Mouse (Mus musculus) E14TG2a.4 (cell line): ENCODE results near the gene Slc35e4.
A peak's percentile ranks its signal among the peaks of the same experiment; 100 is the strongest.
"Not testable (repeated sequence)": the region's sequence is repeated elsewhere in the genome, so short reads cannot be mapped to it uniquely, and the experiment has no call there.

Source experiments
- H3K27me3 ChIP-seq: 2 replicates; pipeline ENCODE4 v1.6.1; 2014; ENCODE audit warnings: low read length, control low read depth; ENCODE audit not compliant: insufficient read depth
- H3K36me3 ChIP-seq: 2 replicates; pipeline ENCODE4 v1.6.1; 2014; ENCODE audit warnings: low read length, control low read depth; ENCODE audit not compliant: insufficient read depth
- H3K4me1 ChIP-seq: replicated peaks from 2 replicates; pipeline ENCODE4 v1.6.1; 2014; ENCODE audit warnings: low read depth, low read length, control low read depth
- H3K4me3 ChIP-seq: replicated peaks from 2 replicates; pipeline ENCODE4 v1.5.1; 2014; ENCODE audit warnings: mild to moderate bottlenecking, low read length
- H3K9me3 ChIP-seq: 2 replicates; pipeline ENCODE4 v1.6.1; 2014; ENCODE audit warnings: low read length, control low read depth
- CTCF ChIP-seq: conservative IDR thresholded peaks from 2 replicates; pipeline ENCODE4 v1.5.1; 2014; ENCODE audit warnings: low read length
- NANOG ChIP-seq: IDR thresholded peaks from 2 replicates; pipeline ENCODE4 v1.6.1; 2014; ENCODE audit warnings: borderline replicate concordance, low read length, mixed read lengths
- POU5F1 ChIP-seq: IDR thresholded peaks from 2 replicates; pipeline ENCODE4 v1.6.1; 2014; ENCODE audit warnings: low read length, borderline replicate concordance

Gene Slc35e4

DNA sequence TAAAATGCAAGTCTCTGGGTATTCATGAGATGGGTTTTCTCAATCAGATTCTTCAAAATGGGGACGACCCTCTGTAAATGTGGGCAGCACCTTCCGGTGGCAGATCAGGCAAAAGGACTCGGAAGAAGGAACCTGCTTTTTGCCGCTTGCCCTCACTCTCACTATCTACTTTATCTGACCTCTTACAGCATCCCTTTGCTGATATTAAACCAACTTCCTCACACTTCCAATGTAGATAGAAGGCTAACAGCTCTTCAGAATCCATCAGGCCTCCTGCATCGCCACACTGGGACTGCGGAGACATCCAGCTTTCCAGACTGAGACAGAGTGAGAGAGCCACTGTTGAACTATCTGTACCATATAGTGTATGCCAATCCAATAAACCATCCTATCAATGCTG is 8.3 kb upstream of the Slc35e4 start:
- peaks cover 49% of the 10 kb centered on the region for H3K36me3 ChIP-seq
- no peaks in the 10 kb centered on the region for H3K9me3 ChIP-seq
- TF ChIP-seq NANOG, result no peak
- TF ChIP-seq CTCF, result no peak
- no peak for TF ChIP-seq POU5F1
- peaks cover 14% of the 10 kb centered on the region; the same call in 1 of the 2 replicates for H3K4me1 ChIP-seq
- no peaks in the 10 kb centered on the region for H3K27me3 ChIP-seq
- no peak overlapping the region for H3K4me3 ChIP-seq

DNA sequence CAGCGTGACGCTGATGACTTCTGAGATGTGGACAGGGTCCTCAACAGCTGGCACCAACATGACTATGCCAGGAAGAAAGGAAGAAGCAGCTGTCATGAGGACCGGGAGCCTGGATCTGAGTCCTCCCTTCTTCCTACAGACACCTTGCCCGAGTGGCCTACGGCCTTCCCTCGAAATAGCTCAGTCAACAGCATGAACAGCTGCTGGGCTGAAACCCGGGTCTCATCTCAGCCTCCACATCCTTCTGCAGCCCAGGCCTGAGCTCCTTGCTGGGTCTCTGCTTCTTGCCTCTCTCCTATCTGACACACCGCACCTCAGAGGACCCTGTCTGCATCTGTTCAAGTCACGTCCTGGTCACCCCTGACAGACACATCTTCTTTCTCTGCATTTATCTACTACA is 7.7 kb upstream of the Slc35e4 start:
- Histone ChIP-seq H3K4me1 (peaks cover 14% of the 10 kb centered on the region; the same call in 1 of the 2 replicates), H3K4me3 (no peak overlapping the region), H3K36me3 (peaks cover 49% of the 10 kb centered on the region), H3K9me3 (no peaks in the 10 kb centered on the region), H3K27me3 (no peaks in the 10 kb centered on the region)
- TF ChIP-seq CTCF, result no peak
- no peak for TF ChIP-seq NANOG
- no peak for TF ChIP-seq POU5F1

DNA sequence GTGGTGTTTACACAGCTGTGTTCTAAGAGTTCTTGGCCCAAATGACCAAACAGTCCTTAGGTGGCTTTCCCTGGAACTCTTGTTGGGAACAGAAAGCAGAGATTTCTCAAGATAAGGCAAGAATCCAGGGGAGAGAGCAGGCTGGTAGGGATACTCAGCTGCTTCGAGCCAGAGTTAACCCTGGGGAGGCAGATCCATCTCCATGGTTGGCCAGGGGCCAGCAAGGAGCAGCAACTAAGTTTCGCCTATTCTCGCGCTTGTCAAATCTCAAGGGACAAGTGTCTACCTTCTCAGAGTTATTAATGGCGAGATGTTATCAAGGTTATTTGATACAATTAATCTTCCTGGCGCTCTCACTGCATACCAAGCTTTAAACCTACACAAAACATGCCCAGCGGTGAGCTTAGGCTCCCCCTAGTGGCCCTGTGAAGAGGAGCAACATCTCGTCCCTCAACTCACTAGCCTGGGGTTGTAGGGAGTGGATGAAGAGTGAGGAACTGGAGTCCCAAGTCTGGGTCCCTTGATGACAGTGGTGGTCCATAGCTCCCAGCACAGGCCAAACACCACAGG is 6.9 kb upstream of the Slc35e4 start:
- Histone ChIP-seq H3K4me3 (no peak overlapping the region), H3K27me3 (no peaks in the 10 kb centered on the region), H3K36me3 (peaks cover 46% of the 10 kb centered on the region), H3K9me3 (no peaks in the 10 kb centered on the region), H3K4me1 (peaks cover 14% of the 10 kb centered on the region; the same call in 1 of the 2 replicates)
- TF ChIP-seq CTCF (peak; percentile 89), NANOG (no peak)

DNA sequence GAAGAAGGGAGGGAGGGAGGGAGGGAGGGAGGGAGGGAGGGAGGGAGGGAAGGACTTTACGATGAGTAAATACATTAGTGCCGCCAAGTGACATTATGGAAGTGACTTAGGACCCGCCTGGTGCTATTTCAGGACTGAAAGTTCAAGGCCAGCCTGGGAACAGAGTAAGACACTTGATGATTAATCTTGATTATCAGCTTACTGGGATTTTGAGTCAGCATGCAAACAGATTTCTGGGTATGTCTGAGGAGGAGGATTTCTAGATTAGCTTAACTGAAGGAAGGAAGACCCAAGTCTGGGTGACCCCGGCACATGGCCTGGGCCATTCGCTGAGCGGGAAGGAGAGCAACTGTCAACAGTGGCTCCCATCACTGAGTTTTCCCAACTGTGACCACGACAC is 6.0 kb upstream of the Slc35e4 start:
- H3K4me3 ChIP-seq, result no peak overlapping the region
- peaks cover 14% of the 10 kb centered on the region; the same call in 1 of the 2 replicates for H3K4me1 ChIP-seq
- TF ChIP-seq NANOG, result no peak
- TF ChIP-seq CTCF, result no peak
- TF ChIP-seq POU5F1, result no peak
- no peaks in the 10 kb centered on the region for H3K9me3 ChIP-seq
- peaks cover 7% of the 10 kb centered on the region; the same call in 1 of the 2 replicates for H3K27me3 ChIP-seq
- peaks cover 39% of the 10 kb centered on the region for H3K36me3 ChIP-seq

DNA sequence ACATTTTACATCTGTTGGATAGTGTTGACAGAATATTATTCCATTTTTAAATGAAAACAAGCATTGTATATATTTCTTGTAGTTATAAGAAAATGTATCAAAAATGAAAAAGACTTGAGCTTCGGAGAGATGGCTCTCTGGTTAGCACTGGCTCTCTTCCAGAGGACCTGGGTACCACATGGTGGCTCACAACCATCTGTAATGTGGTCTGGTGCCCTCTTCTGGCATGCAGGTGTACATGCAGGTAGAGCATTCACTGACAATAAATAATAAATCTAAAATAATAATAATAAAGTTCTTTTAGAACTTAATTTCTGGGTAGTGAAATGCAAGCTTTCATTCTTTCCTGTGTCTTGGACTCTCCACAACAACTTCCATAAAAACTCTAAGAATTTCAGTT is 4.3 kb upstream of the Slc35e4 start:
- Histone ChIP-seq H3K27me3 (peaks cover 13% of the 10 kb centered on the region), H3K9me3 (no peaks in the 10 kb centered on the region), H3K4me3 (no peak overlapping the region), H3K36me3 (peaks cover 24% of the 10 kb centered on the region), H3K4me1 (peaks cover 23% of the 10 kb centered on the region)
- TF ChIP-seq NANOG, result no peak
- TF ChIP-seq CTCF, result peak; percentile 80
- no peak for TF ChIP-seq POU5F1

DNA sequence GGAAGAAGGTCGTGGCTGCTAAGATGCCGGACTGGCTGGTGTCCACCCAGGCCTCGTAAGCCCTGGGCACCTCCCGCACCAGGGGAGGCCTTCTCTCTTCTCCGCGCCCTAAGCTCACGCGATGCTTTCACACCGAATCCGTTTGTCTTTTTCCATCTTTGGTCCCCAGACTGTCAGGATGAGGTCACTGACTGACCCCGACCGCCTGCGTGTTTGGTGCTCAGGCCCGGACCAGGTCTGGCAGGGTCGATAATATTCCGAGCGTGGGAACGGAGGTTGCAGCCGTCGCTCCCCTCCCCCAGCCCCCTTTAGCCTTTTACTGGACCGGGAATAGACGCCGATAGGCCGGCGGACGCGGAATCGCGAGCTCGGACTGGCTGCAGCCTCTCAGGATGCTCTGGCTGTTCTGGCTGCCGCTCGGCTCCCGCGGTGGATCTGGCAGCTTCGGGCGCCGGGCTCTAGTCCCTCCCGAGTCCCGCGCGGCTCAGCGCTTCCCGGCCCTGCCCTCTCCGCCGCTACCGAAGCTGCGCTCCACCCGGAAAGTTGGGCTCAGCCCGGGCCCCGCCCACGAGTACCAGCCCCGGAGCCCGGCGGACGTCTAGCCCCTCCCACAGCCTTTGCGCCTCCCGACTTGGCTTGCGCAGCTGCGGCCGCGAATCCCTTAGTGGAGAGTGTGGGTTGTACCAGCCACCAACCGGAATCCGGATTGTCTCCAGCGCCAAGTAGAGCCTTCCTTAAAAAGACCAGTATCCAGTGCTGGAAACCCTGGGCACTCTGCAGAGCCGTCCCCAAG is 952 bp downstream of the Slc35e4 start:
- H3K4me3 ChIP-seq, result peak overlapping the region; percentile 86
- H3K9me3 ChIP-seq, result no peaks in the 10 kb centered on the region
- peaks cover 57% of the 10 kb centered on the region for H3K27me3 ChIP-seq
- peaks cover 34% of the 10 kb centered on the region for H3K4me1 ChIP-seq
- H3K36me3 ChIP-seq, result peaks cover 10% of the 10 kb centered on the region
- TF ChIP-seq CTCF (no peak), POU5F1 (no peak), NANOG (no peak)

DNA sequence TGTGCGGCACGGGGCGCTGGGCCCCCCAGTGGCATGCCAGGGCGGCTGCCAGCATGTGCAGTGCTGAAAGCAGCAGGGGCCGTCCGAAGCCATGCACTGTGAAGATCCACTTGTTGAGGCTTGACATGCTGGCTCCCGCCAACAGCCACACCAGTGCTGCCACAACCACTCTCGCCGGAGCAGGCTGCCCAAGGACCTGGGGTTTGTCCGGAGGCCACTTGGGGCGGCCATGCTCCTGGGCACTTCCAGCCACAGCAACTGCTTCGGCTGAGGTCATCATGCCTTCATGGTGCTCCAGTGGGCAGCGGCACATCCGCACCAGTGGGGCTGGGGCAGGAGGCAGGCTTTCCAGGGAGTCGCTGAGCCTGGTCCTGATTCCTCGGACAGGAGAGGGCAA is 1.6 kb downstream of the Slc35e4 start:
- Histone ChIP-seq H3K36me3 (peaks cover 10% of the 10 kb centered on the region), H3K4me3 (peak overlapping the region; percentile 86), H3K27me3 (peaks cover 57% of the 10 kb centered on the region), H3K9me3 (no peaks in the 10 kb centered on the region), H3K4me1 (peaks cover 34% of the 10 kb centered on the region)
- TF ChIP-seq POU5F1 (no peak), CTCF (no peak), NANOG (no peak)

DNA sequence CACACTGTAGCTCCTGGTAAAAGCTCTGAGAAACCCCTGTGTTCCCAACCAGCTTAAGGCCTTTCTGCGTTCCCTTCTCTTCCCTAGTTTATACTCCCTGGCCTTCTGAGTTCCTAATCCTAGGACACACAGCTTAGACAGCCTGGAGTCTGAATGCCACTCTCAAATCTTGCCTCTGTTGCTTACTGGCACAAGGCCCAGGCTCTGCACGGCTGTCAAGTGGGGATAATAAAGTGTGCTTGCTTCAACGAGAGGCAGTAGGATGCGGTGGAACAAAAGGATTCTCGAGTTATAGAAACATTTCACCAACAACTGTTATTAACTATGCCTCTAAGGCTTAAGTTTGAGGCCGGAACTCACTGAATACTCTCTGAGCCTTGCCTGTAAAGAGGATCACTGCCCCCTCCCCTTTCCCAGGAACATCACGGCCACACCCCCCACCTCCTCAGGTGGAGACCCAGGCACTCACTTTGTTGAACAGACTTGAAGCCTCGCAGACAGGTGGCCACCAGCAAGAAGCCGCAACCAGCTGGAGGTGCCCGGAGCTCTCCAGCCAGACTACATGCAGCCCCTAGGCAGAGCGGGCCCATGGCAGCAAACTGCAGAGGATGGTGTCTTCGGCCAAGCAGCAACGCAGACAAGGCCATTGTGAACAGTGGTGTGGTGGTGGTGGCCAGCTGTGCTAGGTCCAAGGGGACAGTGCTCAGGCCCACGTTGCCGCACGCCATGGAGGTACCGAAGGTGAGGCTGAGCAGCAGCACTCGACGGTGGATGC is 2.2 kb downstream of the Slc35e4 start:
- TF ChIP-seq NANOG (no peak), POU5F1 (no peak), CTCF (no peak)
- H3K4me3 ChIP-seq, result peak overlapping the region; percentile 86
- peaks cover 34% of the 10 kb centered on the region for H3K4me1 ChIP-seq
- H3K36me3 ChIP-seq, result peaks cover 6% of the 10 kb centered on the region
- H3K27me3 ChIP-seq, result peaks cover 61% of the 10 kb centered on the region
- H3K9me3 ChIP-seq, result no peaks in the 10 kb centered on the region

DNA sequence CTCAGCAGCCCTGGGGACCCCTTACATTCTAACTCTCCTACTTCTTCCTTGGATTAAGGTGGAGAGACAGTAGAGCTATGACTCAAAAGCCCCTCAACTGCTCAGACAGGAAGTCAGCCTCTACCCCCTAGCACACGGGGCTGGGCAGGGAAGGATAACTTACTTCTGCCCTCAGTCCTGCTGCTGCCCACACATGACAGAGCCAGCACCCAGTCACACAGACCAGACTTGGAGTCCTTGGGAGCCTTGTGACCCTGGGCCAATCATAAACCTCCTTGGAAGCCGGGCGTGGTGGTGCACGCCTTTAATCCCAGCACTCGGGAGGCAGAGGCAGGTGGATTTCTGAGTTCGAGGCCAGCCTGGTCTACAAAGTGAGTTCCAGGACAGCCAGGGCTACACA is 3.0 kb downstream of the Slc35e4 start:
- Histone ChIP-seq H3K27me3 (peaks cover 69% of the 10 kb centered on the region), H3K4me1 (peaks cover 34% of the 10 kb centered on the region)
- H3K9me3 ChIP-seq, H3K36me3 ChIP-seq, H3K4me3 ChIP-seq: not testable (repeated sequence)
